Mouse (Mus musculus) CH12.LX (cell line): ENCODE measurements around the gene Sox18. TPM values are rescaled to one million over a fixed set of nuclear protein-coding genes. Genes with fewer than 3 reads are reported as not detected.
A peak's percentile ranks its signal among the peaks of the same experiment; 100 is the strongest.

Experiments
- DNase-seq: peaks from one replicate; pipeline ENCODE4 v3.0.0-alpha.2; 2013; ENCODE audit errors: extremely low read depth
- H3K27ac ChIP-seq: 2 replicates; pipeline ENCODE4 v1.5.1; 2012; ENCODE audit warnings: low read depth, mild to moderate bottlenecking, control low read depth, moderate library complexity; ENCODE audit not compliant: insufficient read depth
- H3K27me3 ChIP-seq: replicated peaks from 2 replicates; pipeline ENCODE3; 2012; ENCODE audit warnings: inconsistent platforms
- H3K36me3 ChIP-seq, 2 experiments: replicated peaks in 1 of 2; 2 replicates each; pipeline versions ENCODE3 to v1.6.1; 2012; ENCODE audit warnings: inconsistent platforms in 1 of 2, low read length in 1 of 2, mild to moderate bottlenecking in 1 of 2, mixed read lengths in 1 of 2, moderate library complexity in 1 of 2; ENCODE audit not compliant: control insufficient read depth in 1 of 2, insufficient read depth in 1 of 2
- H3K4me1 ChIP-seq, 2 experiments: 2 replicates each; pipeline ENCODE4 v1.6.1; 2012; ENCODE audit warnings: inconsistent platforms in 1 of 2, moderate library complexity in 1 of 2; ENCODE audit not compliant: insufficient read depth in 2 of 2, control insufficient read depth in 1 of 2
- H3K4me2 ChIP-seq: 2 replicates; pipeline ENCODE4 v1.6.1; 2012; ENCODE audit warnings: low read depth, mild to moderate bottlenecking, control low read depth; ENCODE audit not compliant: poor library complexity, insufficient read depth, severe bottlenecking
- H3K4me3 ChIP-seq, 3 experiments: fragments of 150-350 bp in 1 of 3; sonication (generic) in 1 of 3; replicated peaks in 1 of 3; 2 replicates each; pipeline versions ENCODE3 to v1.5.1; 2011 to 2012; ENCODE audit warnings: low read depth in 2 of 3, low read length in 2 of 3, mild to moderate bottlenecking in 2 of 3, moderate library complexity in 2 of 3, control low read depth in 1 of 3, improper control_type of control experiment in 1 of 3, inconsistent platforms in 1 of 3, mixed read lengths in 1 of 3; ENCODE audit not compliant: poor library complexity in 1 of 3
- H3K79me2 ChIP-seq: replicated peaks from 2 replicates; pipeline ENCODE4 v1.6.1; 2012; ENCODE audit warnings: mild to moderate bottlenecking, moderate library complexity; ENCODE audit not compliant: control insufficient read depth, poor library complexity, insufficient read depth, severe bottlenecking; ENCODE audit errors: extremely low read depth
- H3K9ac ChIP-seq: 2 replicates; pipeline ENCODE4 v1.6.1; 2012; ENCODE audit warnings: low read depth, mild to moderate bottlenecking, control low read depth, moderate library complexity; ENCODE audit not compliant: insufficient read depth
- H3K9me3 ChIP-seq: replicated peaks from 2 replicates; pipeline ENCODE3; 2012; ENCODE audit warnings: low read length, inconsistent platforms, mixed read lengths
- BHLHE40 ChIP-seq: IDR thresholded peaks from 2 replicates; pipeline ENCODE4 v1.6.1; 2011; ENCODE audit warnings: mild to moderate bottlenecking, low read depth, low read length, improper control_type of control experiment
- CHD1 ChIP-seq: IDR thresholded peaks from 2 replicates; pipeline ENCODE4 v1.6.1; 2012; ENCODE audit warnings: low read depth, low read length, improper control_type of control experiment, inconsistent platforms
- CTCF ChIP-seq, 2 experiments: IDR thresholded peaks in 1 of 2; conservative IDR thresholded peaks in 1 of 2; 2 replicates each; pipeline ENCODE4 v1.5.1; 2011 to 2012; ENCODE audit warnings: low read depth in 2 of 2, low read length in 2 of 2, improper control_type of control experiment in 1 of 2, inconsistent platforms in 1 of 2, mild to moderate bottlenecking in 1 of 2, moderate library complexity in 1 of 2
- E2F4 ChIP-seq: IDR thresholded peaks from 2 replicates; pipeline ENCODE4 v1.6.1; 2011; ENCODE audit warnings: low read depth, low read length, improper control_type of control experiment; ENCODE audit not compliant: insufficient replicate concordance
- ETS1 ChIP-seq: conservative IDR thresholded peaks from 2 replicates; pipeline ENCODE4 v1.6.1; 2012; ENCODE audit warnings: low read depth, mild to moderate bottlenecking, inconsistent platforms, low read length, improper control_type of control experiment, moderate library complexity
- GABPA ChIP-seq: IDR thresholded peaks from 2 replicates; pipeline ENCODE4 v1.6.1; 2012; ENCODE audit warnings: low read depth, low read length, improper control_type of control experiment, inconsistent platforms; ENCODE audit not compliant: insufficient replicate concordance
- HCFC1 ChIP-seq: IDR thresholded peaks from 2 replicates; pipeline ENCODE4 v1.6.1; 2012; ENCODE audit warnings: low read depth, mild to moderate bottlenecking, inconsistent platforms, low read length, improper control_type of control experiment
- KAT2A ChIP-seq: IDR thresholded peaks from 2 replicates; pipeline ENCODE4 v1.6.1; 2012; ENCODE audit warnings: low read length, improper control_type of control experiment, inconsistent platforms; ENCODE audit not compliant: insufficient replicate concordance
- MAFK ChIP-seq: IDR thresholded peaks from 2 replicates; pipeline ENCODE4 v1.6.1; 2011; ENCODE audit warnings: low read length, improper control_type of control experiment; ENCODE audit not compliant: insufficient replicate concordance
- MAX ChIP-seq: IDR thresholded peaks from 2 replicates; pipeline ENCODE4 v1.6.1; 2011; ENCODE audit warnings: low read length, improper control_type of control experiment
- MAZ ChIP-seq: IDR thresholded peaks from 2 replicates; pipeline ENCODE4 v1.6.1; 2012; ENCODE audit warnings: low read depth, mild to moderate bottlenecking, inconsistent platforms, low read length, improper control_type of control experiment, moderate library complexity
- MEF2A ChIP-seq: IDR thresholded peaks from 2 replicates; pipeline ENCODE4 v1.6.1; 2014; ENCODE audit warnings: low read depth, mild to moderate bottlenecking, inconsistent platforms, low read length, improper control_type of control experiment, borderline replicate concordance
- MXI1 ChIP-seq: IDR thresholded peaks from 2 replicates; pipeline ENCODE4 v1.6.1; 2011; ENCODE audit warnings: mild to moderate bottlenecking, low read depth, low read length, improper control_type of control experiment
- NRF1 ChIP-seq: IDR thresholded peaks from 2 replicates; pipeline ENCODE4 v1.6.1; 2014; ENCODE audit warnings: low read depth, mild to moderate bottlenecking, inconsistent platforms, low read length, improper control_type of control experiment, moderate library complexity
- POLR2A ChIP-seq: IDR thresholded peaks from 2 replicates; pipeline ENCODE4 v1.6.1; 2011; ENCODE audit warnings: low read depth, mild to moderate bottlenecking, improper control_type of control experiment, low read length
- POLR2AphosphoS2 ChIP-seq: IDR thresholded peaks from 2 replicates; pipeline ENCODE4 v1.6.1; 2011; ENCODE audit warnings: low read depth, low read length, improper control_type of control experiment
- RAD21 ChIP-seq: IDR thresholded peaks from 2 replicates; pipeline ENCODE4 v1.6.1; 2011; ENCODE audit warnings: low read depth, mild to moderate bottlenecking, low read length, improper control_type of control experiment, moderate library complexity
- RCOR1 ChIP-seq: conservative IDR thresholded peaks from 2 replicates; pipeline ENCODE4 v1.6.1; 2012; ENCODE audit warnings: low read depth, mild to moderate bottlenecking, inconsistent platforms, low read length, improper control_type of control experiment
- SIN3A ChIP-seq: IDR thresholded peaks from 2 replicates; pipeline ENCODE4 v1.6.1; 2012; ENCODE audit warnings: low read length, improper control_type of control experiment, inconsistent platforms
- SMC3 ChIP-seq: IDR thresholded peaks from 2 replicates; pipeline ENCODE4 v1.6.1; 2011; ENCODE audit warnings: low read depth, low read length, improper control_type of control experiment
- TBP ChIP-seq: conservative IDR thresholded peaks from 2 replicates; pipeline ENCODE4 v1.6.1; 2011; ENCODE audit warnings: low read depth, low read length, improper control_type of control experiment
- ZKSCAN1 ChIP-seq: IDR thresholded peaks from 2 replicates; pipeline ENCODE4 v1.6.1; 2012; ENCODE audit warnings: low read depth, inconsistent platforms, low read length, improper control_type of control experiment, borderline replicate concordance
- ZNF384 ChIP-seq: IDR thresholded peaks from 2 replicates; pipeline ENCODE4 v1.6.1; 2012; ENCODE audit warnings: low read depth, low read length, improper control_type of control experiment, inconsistent platforms
- dilution Hi-C: fragments of 300-500 bp; cut with MboI; formaldehyde crosslinking; loops from 2 replicates; pipeline ENCODE4 v1.14.3; 2020; ENCODE audit warnings: low sequenced_read_pairs; ENCODE audit not compliant: extremely low pct_unique_long_range_greater_than_20kb, extremely low pct_ligation_motif_present
- in situ Hi-C: fragments of 300-500 bp; cut with MboI; formaldehyde crosslinking; loops from 3 replicates; pipeline ENCODE4 v1.14.3; 2019; ENCODE audit warnings: low sequenced_read_pairs, low pct_ligation_motif_present, low pct_unique_long_range_greater_than_20kb, mixed read lengths
- polyA plus RNA-seq: library from polyadenylated mRNA; unstranded; fragments of >175 nt; gene quantifications from 2 replicates; pipeline ENCODE4 v1.2.1, GENCODE M21; 2012; ENCODE audit warnings: low read depth; ENCODE audit not compliant: insufficient read length
- total RNA-seq, 2 experiments: library from RNA; depleted of rRNA; stranded (reverse); fragments of 300-350 nt in 1 of 2; fragments of >200 nt in 1 of 2; gene quantifications; 2 replicates each; pipeline ENCODE4 v1.2.3; 2012 to 2014

Gene Sox18
- total and polyA plus RNA-seq, 3 experiments, result not detected

DNA sequence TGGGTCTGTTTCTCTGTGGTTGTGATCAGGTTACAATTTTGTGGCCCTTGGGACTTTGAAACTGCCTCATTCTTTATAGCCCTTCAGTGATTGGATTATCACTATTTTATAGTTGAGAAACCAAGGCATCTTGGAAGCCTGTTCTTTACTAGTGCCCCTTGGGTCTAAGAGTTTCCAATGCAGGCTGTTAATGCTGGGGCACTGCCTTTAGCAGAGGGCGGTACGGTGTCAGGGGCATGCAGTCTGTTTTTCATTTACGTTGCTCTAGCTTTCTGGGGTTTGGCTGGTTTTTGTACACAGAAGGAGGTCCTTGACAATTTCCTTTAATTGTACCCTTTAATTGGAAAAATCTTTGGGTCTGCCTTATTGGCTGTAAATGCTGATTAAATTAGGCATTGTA lies 25.8 kb downstream of the Sox18 start:
- Histone ChIP-seq H3K27ac (no peak overlapping the region), H3K36me3 (peaks cover 61 to 89% of the 10 kb centered on the region in 2 experiments), H3K27me3 (no peaks in the 10 kb centered on the region), H3K4me3 (no peak overlapping the region), H3K9me3 (no peaks in the 10 kb centered on the region), H3K4me2 (no peak overlapping the region), H3K79me2 (no peaks in the 10 kb centered on the region), H3K4me1 (peaks cover 0 to 10% of the 10 kb centered on the region in 2 experiments; a peak in 2 of 4 replicates)
- dilution Hi-C loops (no loop called here), in situ Hi-C loops (no loop called here)
- TF ChIP-seq CHD1 (no peak), RCOR1 (no peak), KAT2A (no peak), MAZ (no peak)
- TF ChIP-seq, all 38 proteins: peak for 0
- H3K9ac ChIP-seq, result no peak overlapping the region
- no peak for DNase-seq

DNA sequence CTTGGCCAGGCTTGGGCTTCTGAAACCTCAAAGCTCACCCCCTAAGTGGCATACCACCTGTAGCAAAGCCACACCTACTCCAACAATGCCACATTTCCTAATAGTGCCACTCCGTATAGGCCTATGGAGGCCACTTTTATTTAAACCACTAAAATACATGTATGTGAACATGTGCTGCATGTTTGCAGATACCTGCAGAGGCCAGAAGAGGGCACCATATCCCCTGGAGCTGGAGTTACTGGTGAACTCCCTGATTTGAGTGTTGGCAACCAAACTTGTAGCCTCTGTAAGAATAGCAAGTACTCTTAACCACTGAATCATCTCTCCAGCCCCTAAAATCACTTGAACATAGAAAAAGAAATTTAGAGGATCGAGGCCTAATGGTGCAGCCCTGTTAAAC lies 27.1 kb downstream of the Sox18 start:
- in situ Hi-C loops, result loop anchor here (5.0 kb wide), 1 partner anchor 33 kb away; no protein-coding TSS in a partner anchor
- no peaks in the 10 kb centered on the region for H3K27me3 ChIP-seq

DNA sequence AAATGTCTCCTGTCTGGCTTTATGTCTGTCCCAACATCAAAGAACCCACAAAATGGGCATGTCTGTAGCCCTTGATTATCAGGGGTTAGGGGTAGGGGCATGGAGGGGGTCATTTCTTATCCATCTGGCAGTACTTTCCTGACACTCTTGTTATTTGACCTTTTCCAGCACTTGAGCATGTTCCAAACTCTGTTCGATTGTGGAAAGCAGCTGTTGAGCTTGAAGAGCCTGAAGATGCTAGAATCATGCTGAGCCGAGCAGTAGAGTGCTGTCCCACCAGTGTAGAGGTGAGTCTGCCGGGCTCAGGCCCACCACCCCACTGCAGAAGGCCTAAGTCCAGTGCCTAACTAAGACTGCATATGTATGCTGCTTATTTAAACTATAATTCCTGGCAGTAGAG lies 35.6 kb downstream of the Sox18 start:
- no peaks in the 10 kb centered on the region for H3K27me3 ChIP-seq
- H3K36me3 ChIP-seq, result peaks cover 60 to 88% of the 10 kb centered on the region in 2 experiments
- no peak for DNase-seq
- H3K4me3 ChIP-seq, result no peak overlapping the region
- TF ChIP-seq HCFC1, result no peak
- TF ChIP-seq GABPA, result no peak
- TF ChIP-seq BHLHE40, result no peak
- TF ChIP-seq KAT2A, result no peak
- TF ChIP-seq SIN3A, result no peak
- TF ChIP-seq MAFK, result no peak
- TF ChIP-seq ZKSCAN1, result no peak
- no peak for TF ChIP-seq CTCF (conservative IDR thresholded peaks at IDR 0.05 in 1 of 2, IDR thresholded peaks at IDR 0.05 in 1 of 2; ENCODE audit: low read depth in 2 of 2, low read length in 2 of 2)
- no peak for TF ChIP-seq MEF2A
- TF ChIP-seq ZNF384, result no peak
- no peak for TF ChIP-seq E2F4
- TF ChIP-seq MAX, result no peak
- no peak for TF ChIP-seq TBP
- TF ChIP-seq NRF1, result no peak
- no peak for TF ChIP-seq POLR2AphosphoS2
- TF ChIP-seq ETS1, result no peak
- no peak overlapping the region for H3K27ac ChIP-seq
- in situ Hi-C loops (no loop called here), dilution Hi-C loops (no loop called here)
- H3K9me3 ChIP-seq, result no peaks in the 10 kb centered on the region
- H3K4me2 ChIP-seq, result no peak overlapping the region
- H3K9ac ChIP-seq, result no peak overlapping the region
- peaks cover 0 to 9% of the 10 kb centered on the region in 2 experiments; a peak in 2 of 4 replicates for H3K4me1 ChIP-seq
- H3K79me2 ChIP-seq, result no peaks in the 10 kb centered on the region; the same call in 1 of the 2 replicates

More for the DNA sequence above, 27.1 kb downstream of the Sox18 start:
- TF ChIP-seq POLR2A, result no peak
- peak; percentile 67 to 79 for TF ChIP-seq CTCF (conservative IDR thresholded peaks at IDR 0.05 in 1 of 2, IDR thresholded peaks at IDR 0.05 in 1 of 2; ENCODE audit: low read depth in 2 of 2, low read length in 2 of 2)
- TF ChIP-seq SMC3, result peak; percentile 75
- TF ChIP-seq MXI1, result no peak
- TF ChIP-seq RAD21, result peak; percentile 60
- TF ChIP-seq MAX, result 0 out of 2 replicates have a peak, but pooled peaks have one; percentile 34
- dilution Hi-C loops, result no loop called here
- Histone ChIP-seq H3K79me2 (no peaks in the 10 kb centered on the region), H3K9ac (no peak overlapping the region), H3K9me3 (no peaks in the 10 kb centered on the region), H3K4me2 (no peak overlapping the region), H3K4me1 (peaks cover 0 to 13% of the 10 kb centered on the region in 2 experiments; a peak in 2 of 4 replicates), H3K36me3 (peaks cover 54 to 89% of the 10 kb centered on the region in 2 experiments), H3K4me3 (no peak overlapping the region), H3K27ac (no peak overlapping the region)
- peak; percentile 62 for DNase-seq
